Mouse (Mus musculus) stomach, embryonic 16.5 days (tissue): Measurements from ENCODE around the gene Frmd4a. TPM values are rescaled to one million over a fixed set of nuclear protein-coding genes. Genes with fewer than 3 reads are reported as not detected.

Source experiments
- ATAC-seq: fragments of 200-750 bp; cut with Nextera tagmentation; 2 replicates; pipeline ENCODE4 v1.8.0; 2017; ENCODE audit warnings: moderate number of reproducible peaks, moderate TSS enrichment; ENCODE audit not compliant: insufficient read depth, low FRiP score
- H3K27ac ChIP-seq: fragments of 300-500 bp; sonication (generic); 2 replicates; pipeline ENCODE4 v1.5.1; 2014; ENCODE audit warnings: low read length
- H3K27me3 ChIP-seq: fragments of 300-500 bp; sonication (generic); 2 replicates; pipeline ENCODE4 v1.6.1; 2014; ENCODE audit warnings: low read length, control low read depth, mixed read lengths; ENCODE audit not compliant: control insufficient read depth, insufficient read depth
- H3K36me3 ChIP-seq: fragments of 300-500 bp; sonication (generic); 2 replicates; pipeline ENCODE4 v1.6.1; 2014; ENCODE audit warnings: low read length; ENCODE audit not compliant: control insufficient read depth, insufficient read depth
- H3K4me1 ChIP-seq: fragments of 300-500 bp; sonication (generic); 2 replicates; pipeline ENCODE4 v1.6.1; 2014; ENCODE audit warnings: low read length, control low read depth, mixed read lengths; ENCODE audit not compliant: control insufficient read depth, insufficient read depth
- H3K4me2 ChIP-seq: fragments of 300-500 bp; sonication (generic); 2 replicates; pipeline ENCODE4 v1.6.1; 2014; ENCODE audit warnings: low read depth, low read length, mixed read lengths
- H3K4me3 ChIP-seq: fragments of 300-500 bp; sonication (generic); replicated peaks from 2 replicates; pipeline ENCODE4 v1.5.1; 2014; ENCODE audit warnings: mild to moderate bottlenecking, low read length
- H3K9ac ChIP-seq: fragments of 300-500 bp; sonication (generic); 2 replicates; pipeline ENCODE4 v1.6.1; 2014; ENCODE audit warnings: low read length
- H3K9me3 ChIP-seq: fragments of 300-500 bp; sonication (generic); replicated peaks from 2 replicates; pipeline ENCODE4 v1.6.1; 2016; ENCODE audit warnings: low read length, control low read depth; ENCODE audit not compliant: control insufficient read depth
- WGBS: fragments of 180-500 bp; shearing (Covaris S2); extraction: QIAGEN DNeasy Blood & Tissue Kit; methylation state at CpG from one replicate; pipeline ENCODE4 v1.1.7; 2014; 5-methylcytosine and 5-hydroxymethylcytosine counted together
- polyA plus RNA-seq: library from polyadenylated mRNA; unstranded; fragments of >200 nt; fragmentation: Nextera tagmentation; extraction: Ambion mirVana; gene quantifications from 2 replicates; pipeline ENCODE4 v1.2.1, GENCODE M21; 2015

Frmd4a gene
- polyA plus RNA-seq, 1 experiment from 2014 or later = 19.6 TPM

DNA sequence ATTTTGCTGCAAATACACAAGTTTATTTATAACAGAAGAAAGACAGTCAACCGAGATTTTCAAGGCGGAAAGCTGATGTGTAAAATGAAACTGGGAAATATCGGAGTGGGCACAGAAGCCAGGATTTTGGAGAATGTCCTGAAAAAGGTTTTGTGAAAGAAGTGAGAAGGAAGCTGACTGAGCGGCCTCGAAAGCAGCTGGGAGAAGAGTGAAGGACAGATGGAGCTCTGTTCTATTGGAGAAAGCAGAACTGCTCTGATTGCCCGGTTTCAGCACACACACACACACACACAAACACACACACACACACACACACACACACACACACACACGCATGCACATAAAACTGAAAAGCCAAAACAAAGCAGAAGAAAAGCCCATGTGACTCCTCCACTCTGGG, 249.9 kb downstream of the Frmd4a start:
- Histone ChIP-seq H3K4me1 (no peaks in the 10 kb centered on the region), H3K36me3 (no peaks in the 10 kb centered on the region), H3K9ac (no peak overlapping the region), H3K9me3 (no peaks in the 10 kb centered on the region), H3K27me3 (no peaks in the 10 kb centered on the region), H3K4me3 (no peak overlapping the region), H3K4me2 (no peak overlapping the region), H3K27ac (no peak overlapping the region)
- ATAC-seq = no peak
- 88% methylated on average over 7 of the region's 7 CpGs for WGBS

DNA sequence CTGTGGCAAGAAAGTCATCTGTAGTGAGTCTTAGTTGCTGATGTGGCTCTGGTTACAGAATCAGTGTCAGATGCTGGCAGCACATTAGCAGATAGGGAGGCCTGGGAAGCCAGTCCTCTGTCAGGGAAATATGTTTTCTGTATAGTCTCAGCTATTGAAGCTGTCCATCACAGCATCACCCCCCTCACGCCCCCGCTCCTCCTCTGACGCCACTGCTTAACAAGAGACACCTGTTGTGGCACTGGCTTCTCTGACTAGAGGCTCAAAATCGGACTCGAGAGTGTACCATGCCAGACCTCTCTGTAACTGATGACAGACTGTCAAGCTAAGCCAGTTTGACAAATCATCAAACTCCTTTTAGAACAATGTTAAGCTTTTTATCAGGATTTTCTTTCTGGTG, 265.3 kb downstream of the Frmd4a start:
- Histone ChIP-seq H3K9ac (no peak overlapping the region), H3K27me3 (no peaks in the 10 kb centered on the region), H3K4me3 (no peak overlapping the region), H3K9me3 (no peaks in the 10 kb centered on the region), H3K4me2 (no peak overlapping the region), H3K27ac (no peak overlapping the region), H3K36me3 (no peaks in the 10 kb centered on the region), H3K4me1 (peaks cover 13% of the 10 kb centered on the region)
- WGBS = 34% methylated on average over 5 of the region's 5 CpGs
- peak; percentile 49; the same call in 1 of the 2 replicates for ATAC-seq

DNA sequence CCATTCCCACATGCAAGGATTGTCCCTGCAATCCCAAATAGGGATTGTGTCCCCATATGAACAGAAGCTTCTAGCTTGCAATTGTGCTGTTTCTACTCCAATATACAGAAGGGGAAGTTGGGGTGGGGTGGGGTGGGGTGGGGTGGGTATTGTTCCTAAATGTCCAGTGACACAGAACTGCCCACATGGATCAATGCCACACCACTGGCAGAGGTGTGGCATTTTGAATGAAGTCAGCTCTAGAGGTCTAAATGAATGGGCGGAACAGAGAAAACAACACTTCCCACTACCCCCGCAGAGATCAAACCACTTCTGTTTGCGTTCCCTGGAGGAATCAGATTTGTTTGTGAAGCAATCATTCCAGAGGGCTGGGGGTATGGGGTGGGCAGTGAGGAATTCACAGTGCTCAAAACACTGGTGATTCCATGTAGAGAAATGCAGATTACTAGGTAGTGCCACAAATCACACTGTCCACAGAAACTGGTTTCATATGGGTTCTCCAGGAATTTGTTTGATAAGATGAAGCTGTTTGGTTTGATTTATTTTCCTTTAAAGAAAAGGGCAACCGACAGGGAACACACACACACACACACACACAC, 268.3 kb downstream of the Frmd4a start:
- Histone ChIP-seq H3K9me3 (no peaks in the 10 kb centered on the region), H3K4me2 (no peak overlapping the region), H3K4me3 (no peak overlapping the region), H3K4me1 (peaks cover 13% of the 10 kb centered on the region), H3K27ac (no peak overlapping the region), H3K36me3 (no peaks in the 10 kb centered on the region), H3K27me3 (no peaks in the 10 kb centered on the region), H3K9ac (no peak overlapping the region)
- no peak for ATAC-seq
- WGBS = 22% methylated on average over 4 of the region's 4 CpGs

DNA sequence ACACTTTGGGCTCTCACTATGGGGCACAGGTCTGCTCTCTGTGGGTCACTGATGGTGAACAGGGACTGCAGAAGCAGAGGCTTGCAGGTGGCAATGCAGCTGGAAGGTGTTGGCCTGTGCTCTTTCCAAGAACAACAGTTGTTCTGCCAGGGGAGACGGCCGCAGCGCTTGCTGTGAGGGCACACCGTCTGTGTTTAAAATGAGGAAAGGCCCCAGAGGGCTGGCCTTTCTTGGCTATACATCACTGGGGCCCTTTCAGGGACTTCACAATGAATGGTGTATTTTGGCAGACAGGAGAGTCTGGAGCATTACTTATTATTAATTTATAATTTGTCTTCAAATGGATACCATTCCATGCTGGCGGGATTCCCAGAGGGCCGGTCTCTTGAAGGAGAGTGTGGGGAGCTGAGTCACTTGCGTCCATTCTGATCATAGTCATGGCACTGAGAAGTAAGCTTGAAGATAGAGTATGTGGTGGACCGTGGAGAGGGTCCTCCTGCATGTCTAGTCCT, 268.9 kb downstream of the Frmd4a start:
- Histone ChIP-seq H3K4me2 (peak overlapping the region; percentile 17; the same call in 1 of the 2 replicates), H3K27me3 (no peaks in the 10 kb centered on the region), H3K36me3 (no peaks in the 10 kb centered on the region), H3K4me1 (peaks cover 13% of the 10 kb centered on the region), H3K9me3 (no peaks in the 10 kb centered on the region), H3K4me3 (no peak overlapping the region), H3K9ac (no peak overlapping the region), H3K27ac (peak overlapping the region; percentile 6; the same call in 1 of the 2 replicates)
- 16% methylated on average over 8 of the region's 8 CpGs for WGBS
- peak; percentile 74 for ATAC-seq

- Histone ChIP-seq H3K4me1 (peaks cover 13% of the 10 kb centered on the region), H3K4me2 (no peak overlapping the region), H3K9me3 (no peaks in the 10 kb centered on the region), H3K4me3 (no peak overlapping the region), H3K27ac (no peak overlapping the region), H3K27me3 (no peaks in the 10 kb centered on the region), H3K9ac (no peak overlapping the region), H3K36me3 (no peaks in the 10 kb centered on the region)
- 91% methylated on average over 2 of the region's 2 CpGs for WGBS
- ATAC-seq = no peak
Measured at GRCm38 (mm10) chr2:4290475-4290874, 273.0 kb downstream of the Frmd4a start.

GRCm38 (mm10) chr2:4291100-4291499, 273.6 kb downstream of the Frmd4a start:
- Histone ChIP-seq H3K27me3 (no peaks in the 10 kb centered on the region), H3K36me3 (no peaks in the 10 kb centered on the region), H3K4me3 (no peak overlapping the region), H3K4me1 (peaks cover 10% of the 10 kb centered on the region), H3K27ac (no peak overlapping the region), H3K4me2 (no peak overlapping the region), H3K9me3 (no peaks in the 10 kb centered on the region), H3K9ac (no peak overlapping the region)
- no peak for ATAC-seq
- WGBS = 47% methylated on average over 2 of the region's 2 CpGs

DNA sequence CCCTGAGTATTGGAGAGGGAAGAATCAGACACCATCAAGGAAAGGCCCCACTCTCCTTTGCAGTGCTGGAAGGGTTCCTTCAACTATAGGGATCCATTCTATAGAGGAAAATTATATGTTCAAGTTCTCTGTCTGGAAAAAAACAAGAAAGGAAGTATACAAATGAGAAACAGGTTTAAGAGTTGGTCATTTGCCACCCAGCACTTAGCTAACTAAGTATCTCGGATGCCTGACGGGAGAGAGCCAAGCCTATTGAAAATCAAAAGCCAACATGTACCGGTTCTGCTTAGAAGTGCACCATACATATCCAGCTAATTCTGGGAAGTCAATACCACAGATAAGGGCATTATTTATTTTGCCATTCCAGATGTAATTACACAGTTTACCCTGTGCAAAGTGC, 274.2 kb downstream of the Frmd4a start:
- Histone ChIP-seq H3K4me2 (no peak overlapping the region), H3K9me3 (no peaks in the 10 kb centered on the region), H3K36me3 (no peaks in the 10 kb centered on the region), H3K27ac (no peak overlapping the region), H3K9ac (no peak overlapping the region), H3K27me3 (no peaks in the 10 kb centered on the region), H3K4me3 (no peak overlapping the region), H3K4me1 (peaks cover 6% of the 10 kb centered on the region)
- no peak for ATAC-seq
- whole genome bisulfite sequencing = 83% methylated on average over 3 of the region's 3 CpGs

DNA sequence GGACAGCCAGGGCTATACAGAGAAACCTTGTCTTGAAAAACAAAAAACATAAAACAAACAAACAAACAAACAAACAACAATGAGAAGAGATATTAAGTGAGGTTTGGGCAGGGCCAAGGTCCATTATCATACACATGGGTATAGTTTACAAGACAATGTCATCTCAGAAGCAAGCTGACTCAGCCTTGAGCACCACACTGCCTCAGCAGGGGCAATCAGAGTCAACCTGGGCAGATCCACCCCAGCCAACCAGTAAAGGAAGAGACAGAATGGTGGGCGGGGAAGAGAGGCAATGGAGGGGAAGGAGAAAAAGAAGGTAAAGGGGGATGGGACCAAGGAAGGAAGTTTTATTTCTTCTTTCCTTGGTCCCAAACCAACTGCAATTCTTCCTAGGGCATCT, 276.2 kb downstream of the Frmd4a start:
- no peaks in the 10 kb centered on the region for H3K9me3 ChIP-seq
- no peak overlapping the region for H3K9ac ChIP-seq
- no peaks in the 10 kb centered on the region for H3K36me3 ChIP-seq
- H3K27ac ChIP-seq = no peak overlapping the region
- peaks cover 9% of the 10 kb centered on the region for H3K4me1 ChIP-seq
- H3K4me3 ChIP-seq = no peak overlapping the region
- no peaks in the 10 kb centered on the region for H3K27me3 ChIP-seq
- 88% methylated on average over 1 of the region's 1 CpGs for WGBS
- H3K4me2 ChIP-seq = no peak overlapping the region
- ATAC-seq = no peak

GRCm38 (mm10) chr2:4295641-4296040, 278.1 kb downstream of the Frmd4a start:
- Histone ChIP-seq H3K4me2 (no peak overlapping the region), H3K4me3 (no peak overlapping the region), H3K27me3 (no peaks in the 10 kb centered on the region), H3K27ac (no peak overlapping the region), H3K9ac (no peak overlapping the region), H3K36me3 (no peaks in the 10 kb centered on the region), H3K9me3 (no peaks in the 10 kb centered on the region), H3K4me1 (peaks cover 24% of the 10 kb centered on the region)
- ATAC-seq = no peak
